Mouse (Mus musculus) liver, postnatal 0 days (tissue): ENCODE measurements around the gene H6pd.

Experiments
- CTCF ChIP-seq: sonication (generic); IDR thresholded peaks from 2 replicates; pipeline ENCODE4 v1.5.1; 2016; ENCODE audit warnings: antibody characterized with exemption, low read depth
- EP300 ChIP-seq: IDR thresholded peaks from 2 replicates; pipeline ENCODE4 v1.6.1; 2016; ENCODE audit warnings: antibody characterized with exemption, low read depth, mild to moderate bottlenecking

DNA sequence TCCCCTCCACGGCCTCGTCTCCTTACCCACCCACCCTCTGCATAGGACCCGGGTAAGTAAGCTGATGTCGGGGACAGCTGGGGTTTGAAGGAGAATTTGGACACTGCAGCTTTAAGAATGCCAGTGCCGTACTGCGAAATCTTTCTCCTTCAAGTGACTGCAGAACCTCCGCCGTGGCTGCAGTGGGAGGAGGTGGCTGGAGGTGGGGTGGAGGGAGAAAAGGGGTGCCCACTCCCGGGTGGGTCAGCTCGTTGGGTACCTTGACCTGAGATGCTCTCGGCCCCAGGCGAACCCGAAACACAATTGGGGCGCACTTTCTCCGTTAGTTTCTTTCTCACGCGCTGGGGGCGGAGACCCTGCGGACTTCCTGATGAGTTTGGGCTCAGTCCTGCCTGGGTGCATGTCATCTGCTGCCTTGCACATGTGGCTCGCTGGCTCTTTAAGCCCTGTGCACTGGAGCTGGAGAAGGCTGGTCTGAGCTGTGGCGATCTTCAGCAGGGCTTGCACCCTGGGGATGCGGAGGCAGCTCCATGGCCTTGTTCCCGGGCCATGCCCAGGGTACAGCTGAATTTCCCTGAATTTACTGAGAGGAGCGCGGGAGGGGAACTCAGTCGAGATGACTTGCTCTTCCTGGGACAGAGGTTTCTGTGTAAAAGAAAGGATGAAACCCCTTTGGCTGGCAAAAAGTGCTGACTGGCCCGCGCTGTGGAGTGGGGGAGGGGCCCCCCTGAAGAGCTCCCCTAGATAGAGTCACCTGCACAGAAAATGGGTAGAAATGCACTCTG lies 21.8 kb upstream of the H6pd start:
- no peak for TF ChIP-seq CTCF
- TF ChIP-seq EP300: no peak
